Mouse (Mus musculus): ENCODE data around the gene Rreb1. TPM values are rescaled to one million over a fixed set of nuclear protein-coding genes. Genes with fewer than 3 reads are reported as not detected.

Gene Rreb1
- 10.0 and 11.4 TPM in 2 replicates for polyA plus RNA-seq (2015; fragmentation: Nextera tagmentation; extraction: Ambion mirVana)

DNA sequence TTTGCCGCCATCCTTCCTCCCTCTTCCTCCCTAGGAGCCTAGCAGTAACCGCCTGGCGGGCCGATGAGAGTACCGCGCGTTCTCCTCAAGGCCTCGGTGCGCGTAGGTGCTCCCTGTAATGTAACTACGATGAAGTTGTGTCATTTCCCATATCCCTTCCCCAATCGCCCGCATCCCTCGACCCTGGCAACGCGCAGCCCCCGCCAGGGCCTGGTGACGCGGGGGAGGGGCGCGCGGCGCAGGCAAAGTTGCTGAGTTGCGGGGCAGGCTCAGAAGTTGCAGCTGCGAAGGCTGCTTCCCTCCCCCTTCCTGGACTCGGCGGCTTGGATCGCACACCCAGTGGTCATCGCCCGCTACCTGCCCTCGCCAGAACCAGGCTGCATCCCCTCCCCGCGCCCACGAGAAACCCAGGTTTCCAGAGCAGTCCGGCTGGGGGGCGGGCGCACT, at the start of gene Rreb1:
TSS of gene Rreb1 (plus strand) at position 254 of the 447 bp plus-strand sequence.
- under 1% methylated on average over 35 of the region's 37 CpGs for WGBS
- Histone ChIP-seq H3K27me3 (peaks cover 24% of the 10 kb centered on the region), H3K27ac (no peak within 1 kb of the TSS)

DNA sequence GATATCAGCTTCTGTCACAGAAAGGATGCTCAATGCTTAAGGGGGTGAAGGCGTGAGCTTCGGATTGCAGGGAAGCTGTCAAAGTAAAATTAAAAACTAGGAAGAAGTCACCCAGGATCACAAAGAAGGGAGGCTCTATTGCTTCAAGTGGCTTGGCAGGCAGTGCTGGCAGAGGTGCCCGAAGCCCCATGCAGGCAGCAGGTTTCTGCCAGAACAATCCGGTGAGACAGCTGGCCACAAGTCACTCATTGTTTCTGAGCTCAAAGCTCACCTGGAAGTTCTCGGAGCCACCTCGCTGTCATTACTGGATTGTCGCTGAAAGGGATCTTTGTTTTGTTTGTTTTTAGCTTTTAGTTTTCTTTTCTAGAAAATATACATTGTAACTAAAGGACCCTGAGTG, 49.6 kb upstream of the Rreb1 start:
- no peak for ATAC-seq (ENCODE audit: low FRiP score, low read depth)
- no peak overlapping the region for H3K9ac ChIP-seq

More for the DNA sequence above, at the start of gene Rreb1:
- H3K4me1 ChIP-seq: peaks cover 11% of the 10 kb centered on the region
- no peaks in the 10 kb centered on the region for H3K9me3 ChIP-seq
- peak within 1 kb of the TSS; percentile 62 for H3K4me3 ChIP-seq
- H3K36me3 ChIP-seq: no peaks in the 10 kb centered on the region
- peak; percentile 62 for ATAC-seq (ENCODE audit: low FRiP score, low read depth)
- peak within 1 kb of the TSS; percentile 64 for H3K9ac ChIP-seq
- H3K4me2 ChIP-seq (replicated peaks): peak within 1 kb of the TSS; percentile 100

DNA sequence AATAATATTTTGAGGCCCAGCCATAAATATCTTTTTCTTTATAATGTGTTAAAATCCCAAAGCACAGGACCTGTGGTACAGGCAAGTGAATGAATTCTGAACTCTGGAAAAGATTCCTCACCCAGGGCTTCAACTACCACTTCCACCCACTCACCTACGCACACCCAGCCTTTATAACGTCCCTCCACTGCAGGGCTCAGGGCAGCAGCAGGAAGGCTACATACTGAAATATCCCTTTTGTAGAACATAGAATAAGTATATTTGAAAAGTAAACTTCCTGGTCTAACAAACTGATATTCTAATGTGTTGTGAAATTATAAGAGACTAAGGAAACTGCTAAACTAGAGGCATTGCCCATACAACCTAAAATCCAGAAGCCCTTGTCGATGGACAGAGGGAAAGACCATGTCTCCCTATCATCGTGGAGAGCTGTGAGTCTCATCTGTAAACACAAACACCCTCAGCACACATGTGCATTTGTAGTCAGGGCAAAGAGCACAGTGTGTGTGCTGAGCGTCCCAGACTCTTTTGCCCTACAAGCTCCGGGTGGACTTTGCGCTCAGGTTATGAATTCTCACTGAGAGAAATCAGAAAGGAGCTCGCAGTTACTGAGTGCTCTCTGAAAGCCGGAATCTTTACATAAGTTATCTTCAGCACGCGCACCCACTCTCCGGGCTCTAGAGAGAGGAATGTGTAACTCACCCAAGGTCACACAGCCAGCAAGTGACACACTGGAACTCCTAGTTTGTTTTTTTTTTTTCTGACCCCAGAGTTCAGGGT, 46.1 kb upstream of the Rreb1 start:
- WGBS: 89% methylated on average over 12 of the region's 12 CpGs
- no peak overlapping the region for H3K4me2 ChIP-seq (replicated peaks)
- ATAC-seq (ENCODE audit: low FRiP score, low read depth): no peak
- no peaks in the 10 kb centered on the region for H3K27me3 ChIP-seq
- H3K9ac ChIP-seq: no peak overlapping the region
- H3K4me1 ChIP-seq: no peaks in the 10 kb centered on the region
- H3K4me3 ChIP-seq: no peak overlapping the region
- H3K27ac ChIP-seq: no peak overlapping the region
- H3K36me3 ChIP-seq: no peaks in the 10 kb centered on the region
- H3K9me3 ChIP-seq: no peaks in the 10 kb centered on the region

More for the DNA sequence above, 49.6 kb upstream of the Rreb1 start:
- Histone ChIP-seq H3K27me3 (no peaks in the 10 kb centered on the region), H3K4me2 (replicated peaks) (no peak overlapping the region), H3K4me3 (no peak overlapping the region), H3K36me3 (no peaks in the 10 kb centered on the region), H3K9me3 (no peaks in the 10 kb centered on the region), H3K4me1 (no peaks in the 10 kb centered on the region), H3K27ac (no peak overlapping the region)
- WGBS: 89% methylated on average over 7 of the region's 7 CpGs

DNA sequence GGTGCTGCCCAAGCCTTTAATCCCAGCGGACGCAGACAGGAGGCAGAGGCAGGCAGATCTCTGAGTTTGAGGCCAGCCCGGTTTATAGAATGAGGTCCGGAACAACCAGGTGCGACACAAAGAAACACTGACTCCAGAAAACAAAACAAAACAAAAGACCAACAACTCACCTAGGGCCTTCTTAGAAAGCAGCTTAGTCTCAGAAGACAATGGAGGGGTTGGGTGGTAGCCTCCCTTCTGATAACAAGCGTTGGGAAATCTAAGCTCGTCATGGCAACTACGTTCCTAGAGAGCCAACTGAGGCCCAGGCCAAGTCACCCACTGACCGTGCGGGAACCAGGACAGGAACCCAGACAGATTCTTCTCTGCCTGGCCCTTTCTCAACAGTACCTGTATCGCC, 43.7 kb upstream of the Rreb1 start:
- Histone ChIP-seq H3K9me3 (no peaks in the 10 kb centered on the region), H3K27me3 (no peaks in the 10 kb centered on the region), H3K9ac (no peak overlapping the region), H3K4me3 (no peak overlapping the region), H3K36me3 (no peaks in the 10 kb centered on the region), H3K27ac (no peak overlapping the region), H3K4me1 (no peaks in the 10 kb centered on the region), H3K4me2 (replicated peaks) (no peak overlapping the region)
- no peak for ATAC-seq (ENCODE audit: low FRiP score, low read depth)
- WGBS: 90% methylated on average over 11 of the region's 11 CpGs

DNA sequence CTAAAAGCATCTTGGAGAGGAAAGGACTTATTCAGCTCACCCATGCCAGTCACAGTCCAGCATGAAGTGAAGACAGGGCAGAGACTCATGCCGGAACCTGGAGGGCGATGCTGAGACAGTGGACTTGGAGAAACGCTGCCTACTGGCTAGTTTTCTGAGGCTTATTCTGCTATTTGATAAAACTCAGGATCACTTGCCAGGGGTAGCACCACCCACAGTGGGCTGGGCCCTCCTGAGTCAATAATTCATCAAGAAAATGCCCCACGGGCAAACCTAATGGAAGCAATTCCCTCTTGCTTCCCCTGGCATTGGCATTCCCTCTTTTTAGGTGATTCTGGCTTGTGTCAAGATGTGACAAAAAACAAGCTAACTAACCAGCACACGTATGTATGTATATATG, 38.1 kb upstream of the Rreb1 start:
- Histone ChIP-seq H3K9me3 (no peaks in the 10 kb centered on the region), H3K4me2 (replicated peaks) (no peak overlapping the region), H3K4me3 (no peak overlapping the region), H3K27me3 (no peaks in the 10 kb centered on the region), H3K27ac (no peak overlapping the region), H3K4me1 (no peaks in the 10 kb centered on the region), H3K36me3 (no peaks in the 10 kb centered on the region), H3K9ac (no peak overlapping the region)
- no peak for ATAC-seq (ENCODE audit: low FRiP score, low read depth)
- WGBS: 88% methylated on average over 5 of the region's 5 CpGs

DNA sequence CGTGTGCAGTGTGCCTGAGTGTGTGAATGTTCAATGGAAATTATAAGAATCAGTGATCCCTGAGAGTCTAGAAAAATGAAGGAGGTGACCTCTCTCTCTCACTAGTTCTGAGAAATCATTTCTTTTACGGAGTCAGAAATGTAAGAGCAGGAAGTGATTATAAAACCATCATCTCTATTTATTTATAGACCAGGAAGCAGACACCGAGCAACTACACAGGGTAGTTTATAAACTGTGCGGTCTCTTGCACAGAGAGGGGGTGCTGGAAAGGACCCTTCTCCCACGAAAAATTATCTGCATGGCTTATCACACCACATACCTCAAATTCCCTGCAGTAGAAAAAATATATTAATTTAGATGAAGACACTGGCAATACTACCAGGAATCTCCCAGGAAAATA, 37.4 kb upstream of the Rreb1 start:
- no peaks in the 10 kb centered on the region for H3K9me3 ChIP-seq
- no peak overlapping the region for H3K27ac ChIP-seq
- no peak overlapping the region for H3K4me2 ChIP-seq (replicated peaks)
- ATAC-seq (ENCODE audit: low FRiP score, low read depth): no peak
- H3K9ac ChIP-seq: no peak overlapping the region
- no peaks in the 10 kb centered on the region for H3K36me3 ChIP-seq
- no peaks in the 10 kb centered on the region for H3K4me1 ChIP-seq
- H3K4me3 ChIP-seq: no peak overlapping the region
- 49% methylated on average over 5 of the region's 5 CpGs for whole genome bisulfite sequencing
- H3K27me3 ChIP-seq: no peaks in the 10 kb centered on the region

DNA sequence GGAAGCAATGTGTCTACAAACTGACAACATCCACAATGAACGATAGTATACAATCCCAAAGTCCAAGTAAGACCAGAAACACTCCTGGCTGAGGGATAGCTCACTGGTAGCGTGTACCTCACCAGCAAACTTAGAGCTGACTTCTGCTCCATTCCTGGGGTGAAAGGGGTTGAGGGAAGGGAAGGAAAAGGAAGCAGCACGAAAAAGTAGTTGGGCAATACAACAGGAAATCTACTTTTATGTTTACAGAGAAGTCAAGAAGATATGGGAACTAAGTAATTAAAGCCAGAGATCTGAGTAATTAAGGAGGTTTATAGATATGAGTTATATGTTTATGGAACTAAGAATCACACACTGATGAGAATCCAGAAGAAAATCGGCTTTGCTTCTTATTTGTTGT, 36.0 kb upstream of the Rreb1 start:
- H3K9ac ChIP-seq: no peak overlapping the region
- WGBS: 78% methylated on average over 4 of the region's 4 CpGs
- no peak overlapping the region for H3K27ac ChIP-seq
- H3K4me3 ChIP-seq: no peak overlapping the region
- no peak for ATAC-seq (ENCODE audit: low FRiP score, low read depth)
- no peaks in the 10 kb centered on the region for H3K36me3 ChIP-seq
- no peak overlapping the region for H3K4me2 ChIP-seq (replicated peaks)
- no peaks in the 10 kb centered on the region for H3K27me3 ChIP-seq
- no peaks in the 10 kb centered on the region for H3K9me3 ChIP-seq
- H3K4me1 ChIP-seq: peaks cover 2% of the 10 kb centered on the region; the same call in 1 of the 2 replicates

DNA sequence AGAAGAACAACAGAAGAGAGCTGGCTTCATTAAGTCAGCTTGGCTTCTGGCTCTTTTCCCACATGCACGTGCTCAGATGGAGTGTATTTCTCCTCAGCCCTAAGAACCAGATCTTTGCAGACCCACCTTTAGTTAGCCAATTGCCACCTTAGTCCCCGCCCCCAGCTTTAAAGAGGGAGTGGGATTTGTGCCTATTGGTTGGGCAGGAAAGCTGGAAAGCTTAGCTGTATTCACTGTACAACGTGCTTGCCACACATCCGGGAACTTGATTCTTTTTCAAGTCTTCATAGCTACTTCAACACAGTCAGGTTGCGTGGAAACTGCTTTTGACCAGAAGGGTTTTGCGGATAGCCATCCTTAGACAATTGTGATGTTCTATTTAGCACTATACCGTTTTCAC, 30.7 kb upstream of the Rreb1 start:
- Histone ChIP-seq H3K36me3 (no peaks in the 10 kb centered on the region), H3K4me2 (replicated peaks) (no peak overlapping the region), H3K9me3 (no peaks in the 10 kb centered on the region), H3K9ac (no peak overlapping the region), H3K27me3 (no peaks in the 10 kb centered on the region), H3K27ac (no peak overlapping the region), H3K4me1 (peaks cover 10% of the 10 kb centered on the region), H3K4me3 (no peak overlapping the region)
- ATAC-seq (ENCODE audit: low FRiP score, low read depth): peak; percentile 57
- WGBS: 59% methylated on average over 7 of the region's 7 CpGs

DNA sequence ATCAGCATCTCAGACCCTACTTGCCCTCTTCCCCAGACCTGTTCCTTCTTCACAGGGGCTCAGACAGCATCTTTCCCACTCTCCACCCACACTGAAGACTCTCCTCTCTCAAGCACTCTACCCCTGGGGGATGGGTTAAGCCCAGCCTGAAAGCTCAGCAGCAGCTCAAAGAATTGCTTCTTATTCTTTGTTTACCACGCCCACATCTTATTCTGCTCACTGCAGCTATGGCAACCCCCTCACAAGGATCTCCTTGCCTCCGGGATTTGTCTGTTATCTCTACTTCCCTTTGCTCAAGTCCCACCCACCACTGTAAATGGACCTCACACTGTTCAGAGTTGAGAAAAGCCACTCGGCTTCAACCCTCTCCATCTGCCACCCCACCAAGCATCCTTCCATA, 28.7 kb upstream of the Rreb1 start:
- no peak for ATAC-seq (ENCODE audit: low FRiP score, low read depth)
- 33% methylated on average over 3 of the region's 3 CpGs for WGBS
- Histone ChIP-seq H3K36me3 (no peaks in the 10 kb centered on the region), H3K4me3 (no peak overlapping the region), H3K4me2 (replicated peaks) (no peak overlapping the region), H3K9me3 (peaks cover 2% of the 10 kb centered on the region; the same call in 1 of the 2 replicates), H3K27me3 (no peaks in the 10 kb centered on the region), H3K27ac (no peak overlapping the region), H3K4me1 (peaks cover 10% of the 10 kb centered on the region), H3K9ac (no peak overlapping the region)

DNA sequence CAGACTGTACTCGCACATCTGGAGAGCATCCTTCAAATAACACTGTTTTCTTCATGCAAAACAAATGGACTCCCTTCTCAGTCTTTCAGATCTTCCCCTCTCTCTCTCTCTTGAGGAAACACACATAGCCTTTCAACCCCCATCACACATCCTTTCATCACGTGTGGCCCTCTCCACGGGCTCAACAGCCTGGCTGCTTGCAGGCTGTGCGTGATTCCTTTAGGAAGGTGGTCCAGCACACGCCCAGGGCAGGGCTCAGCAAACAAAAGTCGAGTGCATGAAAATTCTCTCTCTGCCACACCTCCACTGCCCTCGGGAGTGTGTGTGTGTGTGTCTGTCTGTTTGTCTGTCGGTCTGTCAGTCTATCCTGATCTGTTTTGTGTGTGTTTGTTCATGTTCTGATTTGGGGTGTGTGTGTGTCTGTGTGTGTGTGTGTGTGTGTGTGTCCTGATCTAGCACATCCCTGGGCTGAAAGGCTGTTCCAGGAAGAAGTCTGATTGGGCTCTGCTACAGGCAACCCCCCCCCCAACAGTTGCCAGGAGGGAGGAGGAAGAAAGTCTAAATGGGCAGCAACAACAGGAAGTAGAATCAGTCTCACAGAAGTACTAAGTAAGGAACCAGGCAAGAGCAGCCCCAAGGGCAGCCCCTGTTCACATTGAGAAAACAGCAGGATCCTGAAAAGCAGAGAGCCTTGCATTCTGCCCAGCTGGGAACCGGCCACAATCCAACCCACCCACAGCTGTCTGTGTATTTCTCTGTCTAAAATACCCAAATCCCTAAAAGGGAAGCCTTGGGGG, 26.8 kb upstream of the Rreb1 start:
- Histone ChIP-seq H3K36me3 (no peaks in the 10 kb centered on the region), H3K4me2 (replicated peaks) (no peak overlapping the region), H3K4me3 (no peak overlapping the region), H3K27me3 (no peaks in the 10 kb centered on the region), H3K27ac (no peak overlapping the region), H3K9me3 (peaks cover 4% of the 10 kb centered on the region; the same call in 1 of the 2 replicates), H3K9ac (no peak overlapping the region), H3K4me1 (peaks cover 10% of the 10 kb centered on the region)
- ATAC-seq (ENCODE audit: low FRiP score, low read depth): no peak
- WGBS: 51% methylated on average over 9 of the region's 9 CpGs

DNA sequence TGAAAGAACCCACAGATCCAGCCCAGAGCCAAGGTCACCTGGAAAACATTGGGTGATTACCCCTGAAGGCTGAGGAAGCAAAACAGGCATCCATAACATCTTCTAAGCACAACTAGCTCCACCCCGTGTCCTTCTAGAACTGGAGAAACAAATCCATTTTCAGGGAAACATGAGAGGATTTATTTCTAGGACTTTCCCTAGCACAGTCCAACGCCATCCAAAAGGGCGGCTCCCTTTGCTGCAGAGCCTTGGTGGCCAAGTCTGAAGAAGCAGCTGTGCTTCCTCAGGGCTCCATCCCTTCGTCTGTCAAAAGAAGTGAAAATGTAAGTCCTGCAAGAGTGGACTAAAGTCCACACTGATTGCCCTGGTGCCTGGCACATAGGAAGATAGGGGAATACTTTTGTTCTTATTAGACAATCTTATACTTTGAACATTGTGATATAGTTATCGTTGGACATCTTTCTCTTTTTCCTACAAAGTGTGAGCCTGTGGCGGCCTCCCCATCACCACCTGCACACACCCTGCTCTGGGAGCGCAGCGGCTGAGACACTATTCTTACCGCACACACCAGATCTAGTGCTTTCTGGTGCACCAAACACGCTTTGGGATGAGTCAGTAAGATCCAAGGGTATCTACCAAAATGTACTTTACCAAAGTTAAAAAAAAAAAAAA, 18.7 kb upstream of the Rreb1 start:
- Histone ChIP-seq H3K9ac (no peak overlapping the region), H3K36me3 (no peaks in the 10 kb centered on the region), H3K4me1 (peaks cover 10% of the 10 kb centered on the region; the same call in 1 of the 2 replicates), H3K4me2 (replicated peaks) (no peak overlapping the region), H3K4me3 (no peak overlapping the region), H3K27ac (no peak overlapping the region), H3K27me3 (no peaks in the 10 kb centered on the region), H3K9me3 (peaks cover 2% of the 10 kb centered on the region; the same call in 1 of the 2 replicates)
- 83% methylated on average over 10 of the region's 10 CpGs for WGBS
- ATAC-seq (ENCODE audit: low FRiP score, low read depth): no peak

DNA sequence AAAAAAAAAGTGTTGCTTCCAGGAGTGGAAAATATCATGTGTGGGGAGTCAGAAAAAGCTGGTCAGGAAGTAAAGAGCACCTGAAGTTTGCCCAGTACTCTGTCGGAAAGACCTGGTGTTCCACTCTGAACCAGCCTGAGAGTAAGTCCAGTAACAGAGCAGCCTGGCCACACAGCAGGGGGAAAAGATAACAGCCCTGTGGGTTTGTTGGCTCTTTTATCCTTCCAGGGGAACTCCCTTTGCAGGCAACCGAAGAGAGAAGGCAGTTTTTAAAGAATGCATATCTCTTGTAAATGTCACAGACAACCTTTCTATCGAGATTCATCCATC, 18.2 kb upstream of the Rreb1 start:
- H3K9ac ChIP-seq: no peak overlapping the region
- no peak for ATAC-seq (ENCODE audit: low FRiP score, low read depth)
- WGBS: 33% methylated on average over 3 of the region's 3 CpGs

More for the DNA sequence above, 18.2 kb upstream of the Rreb1 start:
- H3K9me3 ChIP-seq: no peaks in the 10 kb centered on the region
- H3K4me1 ChIP-seq: peaks cover 10% of the 10 kb centered on the region; the same call in 1 of the 2 replicates
- no peak overlapping the region for H3K27ac ChIP-seq
- no peak overlapping the region for H3K4me2 ChIP-seq (replicated peaks)
- H3K36me3 ChIP-seq: no peaks in the 10 kb centered on the region
- no peak overlapping the region for H3K4me3 ChIP-seq
- no peaks in the 10 kb centered on the region for H3K27me3 ChIP-seq

All from limb, embryonic 13.5 days (tissue).